Mouse (Mus musculus): ENCODE data around the gene Gga1.

DNA sequence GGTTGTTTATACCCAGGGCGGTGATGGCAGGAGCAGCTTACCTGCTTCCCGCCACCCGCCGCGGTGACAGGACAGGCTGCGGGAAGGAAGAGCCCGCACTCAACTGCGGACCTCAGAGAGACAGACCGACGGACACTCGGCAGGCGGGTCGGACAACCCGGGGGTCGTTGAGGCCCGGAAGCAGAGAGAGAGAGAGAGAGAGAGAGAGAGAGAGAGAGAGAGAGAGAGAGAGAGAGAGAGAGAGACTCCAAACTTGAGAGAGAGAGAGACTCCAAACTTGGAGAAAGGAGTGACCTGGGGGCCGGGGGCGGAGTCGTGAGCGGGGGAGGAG lies 22.4 kb downstream of the Gga1 start, which contains the start of gene Gm49510:
- no peak for TF ChIP-seq EP300 (IDR thresholded peaks at IDR 0.05; ENCODE audit: low read depth)
- TF ChIP-seq CTCF (IDR thresholded peaks at IDR 0.05; ENCODE audit: low read depth) = no peak
